8 mouse cellular contexts compared by ENCODE assay signal in genomic region chr9:98955103-98955715, GRCm38 (mm10). TPM values are rescaled to one million over a fixed set of nuclear protein-coding genes. Genes with fewer than 3 reads are reported as not detected.
DNase-seq lines count a peak whose midpoint lies in the region; ATAC-seq and TF ChIP-seq lines count a peak whose summit lies in the region.

Gene Foxl2 (plus strand): TSS chr9:98955288.

- H3K9ac ChIP-seq in kidney, postnatal 0 days (ENCODE audit: low read depth, low read length) = no peak within 1 kb of the TSS
- peak within 1 kb of the TSS; percentile 54 for H3K9ac ChIP-seq in heart, embryonic 14.5 days (ENCODE audit: low read length)

- H3K36me3 ChIP-seq in kidney, postnatal 0 days (ENCODE audit: insufficient read depth, low read length) = no peaks in the 10 kb centered on the region
- no peaks in the 10 kb centered on the region for H3K36me3 ChIP-seq in heart, embryonic 14.5 days (ENCODE audit: control insufficient read depth, insufficient read depth, low read length)

- TF ChIP-seq POLR2A in cortical plate, adult 2 months (IDR thresholded peaks at IDR 0.05; ENCODE audit: extremely low read depth, insufficient read depth, low read length) = no peak

- peak within 1 kb of the TSS; percentile 42 for H3K4me3 ChIP-seq in kidney, postnatal 0 days (replicated peaks; ENCODE audit: low read depth, low read length)
- H3K4me3 ChIP-seq in cortical plate, adult 2 months (ENCODE audit: insufficient read depth, low read length) = no peak within 1 kb of the TSS
- H3K4me3 ChIP-seq in heart, embryonic 14.5 days (ENCODE audit: control insufficient read depth in 1 of 2, insufficient read depth in 1 of 2, low read depth in 1 of 2, low read length in 2 of 2) = peak within 1 kb of the TSS; percentile 26 to 48

- under 1% methylated on average over 48 of the region's 58 CpGs for WGBS in kidney, postnatal 0 days
- under 1% methylated on average over 49 of the region's 58 CpGs for WGBS in heart, embryonic 14.5 days

- peaks cover 97% of the 10 kb centered on the region for H3K27me3 ChIP-seq in kidney, postnatal 0 days (ENCODE audit: insufficient read depth, low read length)
- H3K27me3 ChIP-seq in heart, embryonic 14.5 days (ENCODE audit: control insufficient read depth, insufficient read depth, low read length) = peaks cover 92% of the 10 kb centered on the region

- no peak within 1 kb of the TSS for H3K27ac ChIP-seq in kidney, postnatal 0 days
- H3K27ac ChIP-seq in cortical plate, adult 2 months (ENCODE audit: insufficient read depth, low read length) = peak within 1 kb of the TSS; percentile 58; the same call in 1 of the 2 replicates
- no peak within 1 kb of the TSS for H3K27ac ChIP-seq in heart, embryonic 14.5 days (replicated peaks in 1 of 2; ENCODE audit: control insufficient read depth in 1 of 2, insufficient read depth in 1 of 2, low read depth in 2 of 2, low read length in 2 of 2)

- ATAC-seq in kidney, postnatal 0 days (replicated peaks; ENCODE audit: low FRiP score, low read depth) = 0 out of 2 replicates have a peak, but pooled peaks have one; percentile 23
- peak; percentile 28; the same call in 1 of the 2 replicates for ATAC-seq in heart, embryonic 14.5 days (ENCODE audit: insufficient number of reproducible peaks, insufficient read depth, low FRiP score, low read depth)

- no peak for DNase-seq in kidney, postnatal 0 days (ENCODE audit: low spot score)
- DNase-seq in kidney, adult 8-10 months = no peak
- peak; percentile 15 for DNase-seq in liver
- DNase-seq in ovary, postnatal 36 days (ENCODE audit: low spot score) = peak; percentile 86
- DNase-seq in layer of hippocampus, postnatal 10 days (ENCODE audit: low spot score in 2 of 2) = no peak
- no peak for DNase-seq in frontal cortex, postnatal 25 days (ENCODE audit: low spot score in 2 of 2)

- peaks cover 22% of the 10 kb centered on the region; the same call in 1 of the 2 replicates for H3K4me1 ChIP-seq in kidney, postnatal 0 days (replicated peaks; ENCODE audit: insufficient read depth, low read length)
- H3K4me1 ChIP-seq in cortical plate, adult 2 months (ENCODE audit: control insufficient read depth, insufficient read depth, low read length) = no peaks in the 10 kb centered on the region
- peaks cover 3 to 26% of the 10 kb centered on the region in 2 experiments; a peak in 2 of 4 replicates for H3K4me1 ChIP-seq in heart, embryonic 14.5 days (ENCODE audit: control insufficient read depth in 2 of 2, insufficient read depth in 2 of 2, low read length in 2 of 2)

- TF ChIP-seq CTCF in kidney, postnatal 0 days (IDR thresholded peaks at IDR 0.05; ENCODE audit: low read depth) = no peak
- no peak for TF ChIP-seq CTCF in cortical plate, adult 2 months (IDR thresholded peaks at IDR 0.05; ENCODE audit: extremely low read depth, insufficient read depth, low read length)

- H3K4me2 ChIP-seq in kidney, postnatal 0 days (ENCODE audit: low read length) = peak within 1 kb of the TSS; percentile 76
- H3K4me2 ChIP-seq in heart, embryonic 14.5 days (ENCODE audit: low read length) = peak within 1 kb of the TSS; percentile 82

- no peaks in the 10 kb centered on the region for H3K9me3 ChIP-seq in kidney, postnatal 0 days (replicated peaks; ENCODE audit: low read length)
- no peaks in the 10 kb centered on the region for H3K9me3 ChIP-seq in heart, embryonic 14.5 days (ENCODE audit: control insufficient read depth, low read length)

RNA-seq across cellular contexts. Expression of gene Foxl2, which starts in this region (rescaled TPM):
- not detected in 2 replicates for polyA plus RNA-seq in kidney, postnatal 0 days (2015; fragmentation: Nextera tagmentation; extraction: Ambion mirVana)
- polyA plus RNA-seq in cortical plate, adult 2 months (2012; rRNA removed) = 0.19 and 0.25 TPM in 2 replicates
- polyA plus RNA-seq in heart, embryonic 14.5 days (2014; fragmentation: Nextera tagmentation; extraction: Ambion mirVana) = not detected in 2 replicates
- total RNA-seq in layer of hippocampus, postnatal 10 days (2021) = 1 to 10 TPM; 1.4 to 1.7 TPM

Comparison
In these comparisons a context has a peak if more than half of its experiments do, and no peak if none do; other contexts are left out.
1. Peak in ATAC-seq, H3K4me3 ChIP-seq and H3K4me2 ChIP-seq in kidney, postnatal 0 days; RNA of the gene not detected or under 1 TPM.
2. Peak in ATAC-seq, H3K4me3 ChIP-seq, H3K9ac ChIP-seq and H3K4me2 ChIP-seq in heart, embryonic 14.5 days; RNA of the gene not detected or under 1 TPM.
3. DNase-seq: peak in liver (single experiment) and ovary, postnatal 36 days (single experiment); none in kidney, postnatal 0 days (single experiment), kidney, adult 8-10 months (0 of 2), layer of hippocampus, postnatal 10 days (0 of 2) and frontal cortex, postnatal 25 days (0 of 2).